ENCODE assay signal across 10 mouse cellular contexts in genomic region chr3:137367826-137368325, GRCm38 (mm10). TPM values are rescaled to one million over a fixed set of nuclear protein-coding genes. Genes with fewer than 3 reads are reported as not detected.
DNase-seq lines count a peak whose midpoint lies in the region; ATAC-seq and TF ChIP-seq lines count a peak whose summit lies in the region.
"Had no signal": no experiment of that assay in that cellular context is flagged by ENCODE, and none has a peak within 500 bp of the region (broad histone marks: within the 10 kb centered on the region; RNA-seq: fewer than 3 reads in every experiment).

No protein-coding gene starts in this region.

- H3K4me3 ChIP-seq in lung, postnatal 0 days (ENCODE audit: low read depth, low read length), result no peak overlapping the region
- no peak overlapping the region for H3K4me3 ChIP-seq in cerebellum, adult 2 months (replicated peaks; ENCODE audit: insufficient read depth, low read depth, low read length)
- H3K4me3 ChIP-seq in embryonic facial prominence, embryonic 15.5 days (replicated peaks), result no peak overlapping the region
- no peak overlapping the region for H3K4me3 ChIP-seq in midbrain, embryonic 15.5 days
- H3K4me3 ChIP-seq: heart, embryonic 13.5 days; liver, embryonic 12.5 days had no signal

- ATAC-seq in lung, postnatal 0 days, result no peak
- ATAC-seq in embryonic facial prominence, embryonic 15.5 days (ENCODE audit: insufficient number of reproducible peaks, low FRiP score, low TSS enrichment, low read depth), result 0 out of 2 replicates have a peak, but pooled peaks have one; percentile 43
- peak; percentile 71 for ATAC-seq in midbrain, embryonic 15.5 days (replicated peaks)
- ATAC-seq: intestine, postnatal 0 days; liver, embryonic 12.5 days had no signal

- no peaks in the 10 kb centered on the region for H3K4me1 ChIP-seq in lung, postnatal 0 days (ENCODE audit: insufficient read depth, low read depth, low read length)
- H3K4me1 ChIP-seq in cerebellum, adult 2 months (ENCODE audit: control insufficient read depth, insufficient read depth, low read length), result peaks cover 8% of the 10 kb centered on the region; the same call in 1 of the 2 replicates
- H3K4me1 ChIP-seq in embryonic facial prominence, embryonic 15.5 days, result no peaks in the 10 kb centered on the region
- H3K4me1 ChIP-seq in midbrain, embryonic 15.5 days, result 0 out of 2 replicates have a peak, but pooled peaks cover 3% of the 10 kb centered on the region
- H3K4me1 ChIP-seq: liver, embryonic 12.5 days had no signal

- DNase-seq in lung, postnatal 25 days (ENCODE audit: low spot score), result peak; percentile 18
- no peak for DNase-seq in lung, postnatal 0 days (ENCODE audit: low spot score)
- DNase-seq in cerebellum, adult 2 months, result peak; percentile 99 to 100
- DNase-seq in embryo, embryonic 11 days, result no peak
- no peak for DNase-seq in kidney, adult 9 months

- WGBS in lung, postnatal 0 days, result 64% methylated on average over 3 of the region's 3 CpGs
- WGBS in cerebellum, adult 2 months, result 9% methylated on average over 3 of the region's 3 CpGs
- 46% methylated on average over 3 of the region's 3 CpGs for WGBS in embryonic facial prominence, embryonic 15.5 days
- WGBS in midbrain, embryonic 15.5 days, result 39% methylated on average over 3 of the region's 3 CpGs

- no peak overlapping the region for H3K9ac ChIP-seq in lung, postnatal 0 days (replicated peaks; ENCODE audit: low read depth)
- H3K9ac ChIP-seq in embryonic facial prominence, embryonic 15.5 days, result no peak overlapping the region
- no peak overlapping the region for H3K9ac ChIP-seq in midbrain, embryonic 15.5 days
- H3K9ac ChIP-seq: heart, embryonic 13.5 days; liver, embryonic 12.5 days had no signal

- H3K9me3 ChIP-seq in lung, postnatal 0 days (ENCODE audit: low read length), result no peaks in the 10 kb centered on the region
- no peaks in the 10 kb centered on the region for H3K9me3 ChIP-seq in embryonic facial prominence, embryonic 15.5 days (replicated peaks)
- no peaks in the 10 kb centered on the region for H3K9me3 ChIP-seq in midbrain, embryonic 15.5 days
- H3K9me3 ChIP-seq: heart, embryonic 13.5 days; liver, embryonic 12.5 days had no signal

- no peak for TF ChIP-seq EP300 in lung, postnatal 0 days (IDR thresholded peaks at IDR 0.05)

- no peak for TF ChIP-seq CTCF in lung, postnatal 0 days (IDR thresholded peaks at IDR 0.05)
- no peak for TF ChIP-seq CTCF in cerebellum, adult 2 months (IDR thresholded peaks at IDR 0.05; ENCODE audit: borderline replicate concordance, insufficient read depth, low read depth, low read length)

- H3K4me2 ChIP-seq in lung, postnatal 0 days (replicated peaks; ENCODE audit: low read depth, low read length), result no peak overlapping the region
- no peak overlapping the region for H3K4me2 ChIP-seq in embryonic facial prominence, embryonic 15.5 days (replicated peaks)
- no peak overlapping the region for H3K4me2 ChIP-seq in midbrain, embryonic 15.5 days
- H3K4me2 ChIP-seq: heart, embryonic 13.5 days; liver, embryonic 12.5 days had no signal

- no peaks in the 10 kb centered on the region for H3K27me3 ChIP-seq in lung, postnatal 0 days (replicated peaks; ENCODE audit: insufficient read depth, low read length)
- no peaks in the 10 kb centered on the region for H3K27me3 ChIP-seq in cerebellum, adult 2 months (ENCODE audit: control insufficient read depth, insufficient read depth, low read length)
- H3K27me3 ChIP-seq in embryonic facial prominence, embryonic 15.5 days, result no peaks in the 10 kb centered on the region
- H3K27me3 ChIP-seq in midbrain, embryonic 15.5 days (replicated peaks), result no peaks in the 10 kb centered on the region
- H3K27me3 ChIP-seq: heart, embryonic 13.5 days; liver, embryonic 12.5 days had no signal

- TF ChIP-seq POLR2A in cerebellum, adult 2 months (IDR thresholded peaks at IDR 0.05; ENCODE audit: borderline replicate concordance, insufficient read depth, low read length), result peak; percentile 18; the same call in 1 of the 2 replicates

- H3K27ac ChIP-seq in lung, postnatal 0 days (ENCODE audit: low read length), result no peak overlapping the region
- H3K27ac ChIP-seq in cerebellum, adult 2 months (ENCODE audit: insufficient read depth, low read length), result no peak overlapping the region
- H3K27ac ChIP-seq in embryonic facial prominence, embryonic 15.5 days (replicated peaks), result no peak overlapping the region
- no peak overlapping the region for H3K27ac ChIP-seq in midbrain, embryonic 15.5 days
- H3K27ac ChIP-seq: heart, embryonic 13.5 days; liver, embryonic 12.5 days had no signal

- H3K36me3 ChIP-seq in lung, postnatal 0 days (ENCODE audit: insufficient read depth, low read length), result no peaks in the 10 kb centered on the region
- H3K36me3 ChIP-seq in embryonic facial prominence, embryonic 15.5 days, result no peaks in the 10 kb centered on the region
- H3K36me3 ChIP-seq in midbrain, embryonic 15.5 days (replicated peaks), result no peaks in the 10 kb centered on the region
- H3K36me3 ChIP-seq: heart, embryonic 13.5 days; liver, embryonic 12.5 days had no signal

RNA-seq across cellular contexts. Expression of gene Emcn, which starts 27.0 kb away (rescaled TPM):
- polyA plus RNA-seq in lung, postnatal 0 days (2015; fragmentation: Nextera tagmentation; extraction: Ambion mirVana), result 105 and 115 TPM in 2 replicates
- 15.8 and 16.9 TPM in 2 replicates for polyA plus RNA-seq in cerebellum, adult 2 months (2012; rRNA removed)
- polyA plus RNA-seq in embryonic facial prominence, embryonic 15.5 days (2015; fragmentation: Nextera tagmentation; extraction: Ambion mirVana), result 32.2 and 34.3 TPM in 2 replicates
- 7.5 and 8.7 TPM in 2 replicates for polyA plus RNA-seq in midbrain, embryonic 15.5 days (2015; fragmentation: Nextera tagmentation; extraction: Ambion mirVana)

Comparison
In these comparisons a context has a peak if more than half of its experiments do, and no peak if none do; other contexts are left out.
1. DNase-seq: peak in lung, postnatal 25 days (single experiment) and cerebellum, adult 2 months (2 of 2); none in lung, postnatal 0 days (single experiment), embryo, embryonic 11 days (single experiment) and kidney, adult 9 months (single experiment).